In genomic region chr5:66745996-66746681, GRCm38 (mm10) we compare ENCODE assay signal across 8 mouse cellular contexts. TPM values are rescaled to one million over a fixed set of nuclear protein-coding genes. Genes with fewer than 3 reads are reported as not detected.
A peak's percentile ranks its signal among the peaks of the same experiment; 100 is the strongest.
DNase-seq lines count a peak whose midpoint lies in the region; TF ChIP-seq lines count a peak whose summit lies in the region.

No protein-coding gene starts in this region.

- DNase-seq in MN1 (ENCODE audit: low spot score) = peak; percentile 47
- peak; percentile 88 to 90 for DNase-seq in cerebellum, adult 2 months
- DNase-seq in frontal cortex, postnatal 14 days (ENCODE audit: low spot score in 2 of 2) = peak; percentile 32 to 42
- DNase-seq in hindbrain, embryonic 10.5 days (ENCODE audit: low spot score) = no peak
- DNase-seq in layer of hippocampus, postnatal 14 days (ENCODE audit: low spot score in 2 of 2) = peak; percentile 55 to 71
- peak; percentile 31 for DNase-seq in lung, postnatal 14 days
- DNase-seq in right cerebral cortex, postnatal 25 days = peak; percentile 77
- no peak for DNase-seq in Muller cell, postnatal 12 days (ENCODE audit: inconsistent ontology term)

- H3K27ac ChIP-seq in cerebellum, adult 2 months (ENCODE audit: insufficient read depth, low read length) = peak overlapping the region; percentile 87
- H3K27ac ChIP-seq in hindbrain, embryonic 10.5 days = peak overlapping the region; percentile 84

- under 1% methylated on average over 42 of the region's 42 CpGs for WGBS in cerebellum, adult 2 months
- under 1% methylated on average over 42 of the region's 42 CpGs for WGBS in hindbrain, embryonic 10.5 days

- no peaks in the 10 kb centered on the region for H3K9me3 ChIP-seq in hindbrain, embryonic 10.5 days

- H3K4me3 ChIP-seq in cerebellum, adult 2 months (replicated peaks; ENCODE audit: insufficient read depth, low read depth, low read length) = peak overlapping the region; percentile 75
- H3K4me3 ChIP-seq in hindbrain, embryonic 10.5 days = peak overlapping the region; percentile 63

- H3K4me1 ChIP-seq in cerebellum, adult 2 months (ENCODE audit: control insufficient read depth, insufficient read depth, low read length) = peaks cover 9% of the 10 kb centered on the region
- peaks cover 44% of the 10 kb centered on the region for H3K4me1 ChIP-seq in hindbrain, embryonic 10.5 days (replicated peaks)

- H3K27me3 ChIP-seq in cerebellum, adult 2 months (ENCODE audit: control insufficient read depth, insufficient read depth, low read length) = no peaks in the 10 kb centered on the region
- peaks cover 26% of the 10 kb centered on the region for H3K27me3 ChIP-seq in hindbrain, embryonic 10.5 days (ENCODE audit: insufficient read depth, poor library complexity, severe bottlenecking)

- TF ChIP-seq CTCF in cerebellum, adult 2 months (IDR thresholded peaks at IDR 0.05; ENCODE audit: borderline replicate concordance, insufficient read depth, low read depth, low read length) = no peak

- H3K36me3 ChIP-seq in hindbrain, embryonic 10.5 days = no peaks in the 10 kb centered on the region

- 0 out of 2 replicates have a peak, but pooled peaks have one; percentile 22 for TF ChIP-seq POLR2A in cerebellum, adult 2 months (IDR thresholded peaks at IDR 0.05; ENCODE audit: borderline replicate concordance, insufficient read depth, low read length)

RNA-seq across cellular contexts. Expression of gene Limch1, which starts 0.5 kb away (rescaled TPM):
- 66.2 and 68.1 TPM in 2 replicates for polyA plus RNA-seq in cerebellum, adult 2 months (2012; rRNA removed)
- 49.0 and 49.2 TPM in 2 replicates for polyA plus RNA-seq in hindbrain, embryonic 10.5 days (2016; fragmentation: Nextera tagmentation; extraction: Ambion mirVana)
- total RNA-seq in layer of hippocampus, postnatal 14 days (2021) = 100 to 1,000 TPM; 111 to 115 TPM

Comparison
In these comparisons a context has a peak if more than half of its experiments do, and no peak if none do; other contexts are left out.
1. DNase-seq: peak in MN1 (single experiment), cerebellum, adult 2 months (2 of 2), frontal cortex, postnatal 14 days (2 of 2), layer of hippocampus, postnatal 14 days (2 of 2), lung, postnatal 14 days (single experiment) and right cerebral cortex, postnatal 25 days (single experiment); none in hindbrain, embryonic 10.5 days (single experiment) and Muller cell, postnatal 12 days (single experiment).